Mouse (Mus musculus) adrenal gland, adult 18-20 months (tissue): ENCODE measurements around the gene Pde6d. TPM values are rescaled to one million over a fixed set of nuclear protein-coding genes. Genes with fewer than 3 reads are reported as not detected.

ENCODE experiments used
- DNase-seq, 2 experiments: peaks; one replicate each; pipeline ENCODE4 v3.0.0; 2021 to 2022; ENCODE audit warnings: low spot score in 2 of 2
- total RNA-seq, 2 experiments: library from RNA; stranded (reverse); gene quantifications; 1 replicate in 1 of 2; 2 replicates in 1 of 2; pipeline ENCODE4 v1.2.3; 2021

Gene Pde6d
- total RNA-seq, 2 experiments from 2014 or later, result 25.3 to 26.0 TPM

DNA sequence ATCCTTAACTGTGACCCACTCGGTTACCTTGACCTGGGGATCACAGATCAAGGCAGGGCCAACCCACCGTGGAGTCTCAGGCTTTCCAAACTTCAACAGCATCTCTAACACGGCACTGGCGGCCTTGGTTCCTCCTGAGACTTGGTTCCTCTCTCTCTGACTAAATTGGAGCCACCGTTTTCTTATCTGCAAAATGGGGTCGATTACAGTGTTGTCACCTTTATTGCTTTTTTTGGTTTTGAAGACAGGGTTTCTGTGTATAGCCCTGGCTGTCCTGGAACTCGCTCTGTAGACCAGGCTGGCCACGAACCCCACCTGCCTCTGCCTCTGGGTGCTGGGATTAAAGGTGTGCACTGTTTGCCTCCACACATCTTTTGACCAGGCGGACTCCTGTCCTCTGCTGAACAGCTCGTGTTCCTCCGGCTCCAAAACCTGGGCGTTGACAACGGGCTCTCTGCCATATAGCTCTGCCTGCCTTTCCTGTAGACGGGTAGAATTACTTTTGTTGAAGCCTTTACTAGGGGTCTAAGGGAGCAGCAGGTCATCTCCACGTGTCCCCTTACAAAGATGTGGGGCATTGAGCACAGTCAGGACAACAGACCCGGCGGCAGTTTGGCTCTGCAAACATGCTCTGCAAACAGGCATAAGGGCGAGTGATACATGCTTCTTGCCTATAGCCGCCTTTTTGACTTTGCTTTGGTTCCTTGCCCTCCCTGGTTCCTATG is 77.6 kb downstream of the Pde6d start:
- DNase-seq, result no peak

DNA sequence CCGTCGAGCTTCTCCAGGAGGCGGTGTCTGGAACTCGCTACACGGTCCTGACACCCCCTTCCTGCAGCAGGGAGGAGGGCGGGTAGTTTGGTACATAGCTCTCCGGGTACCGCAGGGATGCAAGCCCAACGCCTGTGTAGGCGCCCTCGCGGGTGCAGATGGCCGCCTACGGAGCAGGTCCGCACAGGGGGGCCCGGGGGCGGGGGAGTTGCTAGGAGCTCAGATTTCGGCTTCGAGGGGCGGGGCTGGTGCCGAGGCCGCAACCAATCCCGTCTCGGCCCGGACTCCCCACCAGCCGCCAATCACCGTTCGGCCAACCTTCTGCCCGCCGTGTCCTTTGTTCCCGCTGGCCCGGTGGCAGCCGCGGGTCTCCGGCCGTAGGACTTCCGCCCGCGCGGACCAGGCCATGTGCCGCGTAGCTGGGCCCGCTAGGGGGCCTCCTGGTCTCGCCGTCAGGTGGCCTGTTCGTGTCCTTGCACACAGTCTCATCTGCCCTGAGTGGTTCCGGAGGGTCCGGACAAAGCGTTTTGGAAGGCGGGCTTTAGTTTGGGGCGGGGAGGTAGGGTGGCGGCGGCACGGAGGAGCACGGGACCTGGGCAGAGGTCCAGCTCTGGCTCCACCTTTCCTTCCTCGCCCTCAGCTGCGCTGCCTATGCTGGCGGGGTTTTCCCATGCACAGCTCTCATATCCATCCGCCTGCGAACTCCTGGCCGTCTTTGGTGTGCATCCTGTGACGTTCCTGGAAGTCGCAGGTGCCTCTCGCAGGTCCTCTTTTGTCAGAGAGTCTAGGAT is 78.3 kb downstream of the Pde6d start:
- peak; percentile 88 to 92 for DNase-seq

DNA sequence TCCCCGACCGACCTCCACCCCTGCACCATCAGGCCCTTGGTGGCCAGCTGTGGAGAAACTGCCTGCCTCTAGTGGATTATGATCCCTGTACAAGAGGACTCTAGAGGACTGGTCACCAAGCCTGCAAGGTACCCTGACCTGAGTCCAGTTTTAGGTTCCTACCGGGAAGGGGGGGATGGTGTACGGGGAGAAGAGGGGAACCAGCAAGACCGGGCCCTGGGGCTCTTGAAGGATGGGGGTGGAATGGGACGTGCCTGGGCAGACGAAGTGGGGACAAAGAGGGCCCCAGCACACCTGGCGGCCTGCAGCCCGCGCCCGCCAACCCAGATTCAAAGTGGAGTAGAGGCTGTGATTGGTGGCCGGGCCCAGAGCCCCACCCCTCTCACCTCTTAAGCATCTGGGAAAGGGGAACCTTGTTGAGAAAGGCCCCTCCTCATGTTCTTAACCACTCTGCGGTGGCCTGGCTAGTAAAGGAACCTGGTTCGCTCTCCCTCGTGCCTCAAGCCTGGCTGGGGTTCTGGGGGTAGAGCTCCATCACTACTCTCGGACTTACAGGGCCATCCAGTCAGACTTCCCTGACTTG is 79.2 kb downstream of the Pde6d start:
- DNase-seq, result no peak

DNA sequence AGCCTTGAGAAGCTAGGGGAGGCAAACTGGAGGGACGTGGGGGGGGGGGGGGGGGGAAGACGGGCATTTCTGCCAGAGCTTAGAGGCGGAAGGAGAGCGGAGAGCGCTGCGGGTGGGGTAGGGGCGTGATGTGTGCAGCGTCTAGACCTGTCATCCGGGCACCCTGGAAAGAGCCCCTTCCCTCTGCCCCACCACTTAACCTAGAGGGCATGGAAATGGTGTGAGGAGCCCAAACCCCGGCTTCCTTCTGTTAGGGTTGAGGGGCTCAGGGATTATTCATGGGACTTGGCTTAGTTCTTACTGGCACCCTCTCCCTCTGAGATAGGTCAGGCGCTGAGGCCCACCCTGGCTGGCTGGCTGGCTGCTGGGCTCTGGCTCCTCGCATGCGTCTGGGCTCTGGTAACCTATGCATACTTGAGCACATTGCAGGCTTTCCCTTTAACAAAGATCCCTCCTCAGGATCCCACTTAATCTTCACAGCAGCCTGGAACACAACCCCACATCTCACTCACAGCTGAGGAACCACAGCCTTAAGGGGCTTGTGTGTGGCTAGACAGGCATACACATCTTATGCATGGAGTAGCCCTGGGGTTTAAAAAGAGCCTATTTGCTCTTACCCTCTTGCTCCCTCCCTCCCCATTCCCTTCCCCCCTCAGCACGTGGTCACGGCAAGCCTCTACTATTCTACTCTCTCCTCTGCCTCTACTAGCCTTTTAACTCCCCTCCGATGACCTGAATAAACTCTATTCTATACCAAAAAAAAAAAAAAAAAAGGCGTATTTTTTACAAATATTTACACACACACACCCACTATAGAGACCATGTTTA is 80.0 kb downstream of the Pde6d start:
- DNase-seq, result no peak

- DNase-seq, result peak; percentile 95
Measured at GRCm38 (mm10) chr1:86501559-86501958, 80.9 kb downstream of the Pde6d start.

- DNase-seq, result peak; percentile 49 to 66
Measured at GRCm38 (mm10) chr1:86501114-86501532, 81.3 kb downstream of the Pde6d start.

DNA sequence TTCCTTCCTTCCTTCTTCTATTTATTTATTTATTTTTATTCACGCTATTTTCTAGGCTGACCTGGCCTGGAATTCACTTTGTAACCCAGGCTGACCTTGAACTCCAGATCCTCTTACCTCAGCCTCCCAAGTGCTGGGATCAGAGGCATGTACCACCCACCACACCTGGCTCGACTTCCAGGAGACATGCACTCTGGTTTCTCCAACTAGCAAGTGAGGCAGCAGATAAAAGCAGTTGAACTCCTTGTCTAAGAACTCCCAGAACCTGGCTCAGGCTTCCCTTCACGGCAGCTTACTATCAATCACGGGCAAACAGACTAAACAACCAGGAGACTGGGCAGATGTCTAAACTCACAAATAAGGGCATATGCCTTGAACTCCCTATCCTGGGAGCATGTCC is 81.7 kb downstream of the Pde6d start:
- DNase-seq, result no peak

GRCm38 (mm10) chr1:86499903-86500302 is 82.5 kb downstream of the Pde6d start:
- DNase-seq, result peak in 1 of 2 experiments; percentile 60

DNA sequence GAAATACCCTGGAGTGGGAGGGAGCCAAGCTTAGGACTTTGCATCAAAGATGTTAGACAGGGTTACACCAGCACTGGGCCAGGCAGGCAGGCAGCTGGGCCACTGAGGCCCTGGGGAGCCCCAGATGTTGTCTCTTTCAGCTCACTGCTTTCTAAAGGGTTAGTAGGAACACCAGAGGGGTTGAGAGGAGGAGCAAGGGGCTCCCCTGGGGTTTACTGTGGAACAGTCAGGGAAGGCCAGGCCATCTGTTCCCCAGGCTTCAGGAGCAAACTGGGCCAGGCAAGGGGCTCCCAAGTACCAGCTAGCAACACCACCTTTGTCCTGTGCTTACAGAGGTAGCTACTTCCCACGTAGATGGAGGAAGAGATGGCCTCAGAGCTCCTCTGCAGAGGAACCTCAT is 83.8 kb downstream of the Pde6d start:
- no peak for DNase-seq

DNA sequence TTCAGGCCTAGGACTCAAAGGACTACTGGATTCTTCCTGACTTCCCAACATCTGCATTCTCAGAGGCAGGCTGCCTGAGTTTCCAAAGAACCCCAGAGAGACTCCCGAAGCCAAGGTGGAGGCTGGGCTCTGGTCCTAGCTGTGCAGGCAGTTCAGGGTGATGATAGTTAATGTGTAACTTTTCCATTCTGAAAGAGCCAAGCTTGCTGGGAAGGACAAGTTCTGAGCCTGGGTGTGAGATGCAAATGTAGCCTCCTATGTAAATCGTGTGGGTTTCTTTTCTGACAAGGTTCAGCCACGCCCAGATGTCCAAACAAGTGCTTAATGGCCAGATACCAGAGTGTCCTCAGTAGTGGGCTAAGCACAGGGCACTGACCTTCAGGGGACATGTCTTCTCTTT is 84.4 kb downstream of the Pde6d start:
- DNase-seq, result no peak

DNA sequence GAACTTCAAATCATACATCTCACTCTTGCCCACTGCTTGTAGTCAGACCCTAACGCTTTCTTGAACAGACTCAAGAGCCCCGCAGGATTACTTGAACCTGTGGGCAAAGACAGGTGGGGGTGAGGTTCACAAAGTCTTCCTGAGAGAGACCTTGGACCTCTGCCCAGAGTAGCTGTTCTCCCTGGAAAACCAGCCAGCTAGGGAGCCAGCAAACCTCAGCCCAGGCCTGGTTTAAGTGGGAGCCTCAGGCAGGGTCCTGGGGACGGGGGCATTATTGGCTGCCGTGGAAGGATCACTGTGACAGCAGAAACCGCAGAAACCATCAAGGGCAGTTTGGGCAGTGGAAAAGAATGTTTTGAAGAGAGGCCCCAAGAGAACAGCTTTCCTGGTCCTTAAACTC is 85.1 kb downstream of the Pde6d start:
- no peak for DNase-seq

DNA sequence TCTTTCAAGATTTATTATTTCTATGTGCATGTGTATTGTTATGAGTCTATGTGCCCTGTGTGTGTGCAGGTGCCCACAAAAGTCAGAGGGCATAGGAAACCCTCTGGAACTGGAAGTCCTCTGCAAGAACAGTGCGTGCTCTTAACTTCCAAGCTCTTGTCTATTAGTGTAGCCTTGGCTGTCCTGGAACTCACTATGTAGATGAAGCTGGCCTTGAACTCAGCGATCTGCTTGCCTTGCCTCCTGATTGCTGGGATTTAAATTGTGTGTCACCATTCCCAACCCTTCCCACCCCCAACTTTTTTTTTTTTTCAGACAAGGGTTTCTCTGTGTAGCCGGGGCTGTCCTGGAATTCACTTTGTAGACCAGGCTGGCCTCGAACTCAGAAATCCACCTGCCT is 86.1 kb downstream of the Pde6d start:
- no peak for DNase-seq

- DNase-seq, result no peak
Measured at GRCm38 (mm10) chr1:86493783-86494182, 88.6 kb downstream of the Pde6d start.

Other genes starting within 250 kb of the Pde6d start
- 100 to 1,000 TPM; 158 to 212 TPM for gene Ncl, start 223.2 kb downstream of the Pde6d start, total RNA-seq
- gene Nmur1, start 156.4 kb downstream of the Pde6d start, total RNA-seq, result not detected
- gene Tex44, start 156.3 kb downstream of the Pde6d start, total RNA-seq, result not detected
- 100 to 1,000 TPM; 463 to 486 TPM for gene Ptma, start 55.9 kb downstream of the Pde6d start, total RNA-seq
- 10 to 100 TPM in 1 of 2 experiments, 1 to 10 TPM in 1; 9.9 to 12.6 TPM for gene Cops7b, start 275 bp upstream of the Pde6d start, total RNA-seq
- under 1 TPM in 1 of 2 experiments, not detected in 1; 0.40 TPM for gene Nppc, start 87.9 kb upstream of the Pde6d start, total RNA-seq
- gene Dis3l2, start 121.2 kb upstream of the Pde6d start, total RNA-seq, result 10 to 100 TPM; 12.5 to 14.2 TPM